Mouse (Mus musculus) spleen, adult 10 weeks (tissue): Measurements from ENCODE around the gene Miip. TPM values are rescaled to one million over a fixed set of nuclear protein-coding genes. Genes with fewer than 3 reads are reported as not detected.

Experiments
- polyA plus RNA-seq: library from polyadenylated mRNA; stranded (reverse); fragments of 350-450 nt; fragmentation: Illumina TruSeq; extraction: RNeasy Lipid Tissue Mini Kit (QIAGEN cat#74804); gene quantifications from one replicate; pipeline ENCODE4 v1.2.3, GENCODE M21; 2015; ENCODE audit warnings: low replicate concordance; ENCODE audit not compliant: insufficient read depth

The Miip gene
- polyA plus RNA-seq: 28.4 TPM

GRCm38 (mm10) chr4:147868450-147869031 lies at the start of gene Miip, which contains the start of gene Fv1:
TSS of gene Miip (minus strand) at chr4:147868816.
TSS of gene Fv1 (plus strand) at chr4:147868979.

DNA sequence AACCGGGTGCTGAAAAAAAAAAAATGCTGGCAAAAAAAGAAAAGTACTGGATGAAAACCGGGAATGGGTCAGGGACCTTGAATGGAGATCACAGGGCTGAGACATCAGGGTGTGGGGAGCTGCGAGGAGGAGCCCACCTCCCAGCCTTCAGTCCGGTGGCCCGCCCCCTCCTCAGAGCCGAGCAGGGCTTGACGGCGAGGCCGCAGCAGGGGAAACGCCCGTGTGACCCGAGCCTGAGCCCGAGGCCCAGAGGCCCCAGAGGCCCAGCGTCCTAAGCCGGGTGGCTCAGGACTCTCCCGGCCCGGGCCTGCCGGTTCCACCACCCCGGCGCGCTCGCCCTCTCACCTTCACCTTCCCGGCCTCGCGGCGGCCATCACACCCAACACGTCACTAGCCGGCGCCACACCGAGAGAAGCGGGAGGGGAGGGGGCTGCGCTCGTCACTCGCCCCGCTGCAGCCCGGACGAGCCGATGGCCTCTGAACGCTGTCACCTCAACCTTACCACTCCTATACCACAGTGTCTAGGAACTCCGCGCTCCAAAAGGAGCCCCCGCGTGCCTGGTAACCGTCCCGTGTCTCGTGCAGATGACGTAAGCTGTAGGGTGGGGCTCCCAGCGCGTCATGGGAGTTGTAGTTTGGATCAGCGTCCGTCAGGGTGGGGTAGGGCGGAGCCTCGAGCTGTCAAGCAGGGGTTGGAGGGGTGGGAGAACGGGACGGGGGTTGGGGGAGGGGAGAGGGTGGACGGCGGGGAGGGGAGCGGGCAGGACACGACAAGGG lies 35.9 kb upstream of the Miip start, which contains the start of gene Mfn2:
TSS of gene Mfn2 (minus strand) at position 392 of the 777 bp plus-strand sequence.

DNA sequence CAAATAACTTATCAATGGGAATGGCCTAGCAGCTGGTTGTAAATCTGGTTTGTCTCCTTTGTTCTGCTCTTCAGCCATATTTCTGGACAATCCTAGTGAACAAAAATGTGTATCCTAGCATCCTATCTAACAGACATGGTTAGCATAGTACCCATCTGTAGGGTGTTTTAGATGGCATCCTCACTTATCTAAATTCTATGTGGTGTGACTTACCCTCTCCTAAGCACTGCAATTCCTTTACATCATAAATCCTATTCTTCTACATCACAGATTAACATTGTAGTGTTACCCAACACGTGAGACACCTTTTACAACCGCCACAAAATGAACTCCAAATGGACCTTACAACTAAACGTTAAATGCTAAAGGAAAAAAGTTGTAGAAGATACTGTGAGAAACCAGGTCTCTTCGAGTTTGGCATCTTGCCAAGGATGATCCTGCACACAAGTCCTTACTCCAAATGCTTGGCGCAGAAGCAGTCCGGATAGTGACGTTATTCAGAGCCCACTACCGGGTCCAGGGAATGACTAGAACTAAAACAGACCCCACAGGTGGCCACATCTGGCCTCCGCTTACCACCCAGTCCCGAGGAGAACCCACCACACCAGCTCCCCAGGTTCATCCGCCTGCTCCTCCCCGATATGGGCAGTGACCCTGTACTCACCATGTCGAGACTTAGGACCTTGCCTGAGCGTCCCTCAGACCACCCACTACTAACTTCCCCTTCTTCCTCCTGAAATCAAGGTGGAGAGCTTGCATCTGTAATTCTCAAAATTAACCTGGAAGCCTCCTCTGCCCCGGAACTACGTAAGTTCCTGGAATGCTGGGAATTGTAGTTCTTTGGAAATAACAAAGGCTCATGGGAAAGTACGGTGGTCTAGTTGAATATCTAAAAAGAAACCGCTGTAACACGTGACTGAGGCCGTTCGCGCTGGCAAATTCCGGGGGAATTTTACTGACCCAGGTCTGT lies 20.7 kb downstream of the Miip start, which contains the start of gene Zfp933:
TSS of gene Zfp933 (minus strand) at position 753 of the 970 bp plus-strand sequence.

Other genes with a start within 250 kb of the Miip start
- gene Zfp979, start 226.3 kb downstream of the Miip start, polyA plus RNA-seq: 2.7 TPM
- gene Zfp534, start 166.3 kb downstream of the Miip start, polyA plus RNA-seq: not detected
- gene Zfp984, start 59.0 kb downstream of the Miip start, polyA plus RNA-seq: 66.8 TPM
- gene Zfp933, start 20.4 kb downstream of the Miip start, polyA plus RNA-seq: 16.7 TPM
- gene Fv1, start 163 bp upstream of the Miip start, polyA plus RNA-seq: 18.5 TPM
- 21.7 TPM for gene Mfn2, start 35.9 kb upstream of the Miip start, polyA plus RNA-seq
- 8.6 TPM for gene Plod1, start 68.0 kb upstream of the Miip start, polyA plus RNA-seq
- gene 2510039O18Rik, start 72.1 kb upstream of the Miip start, polyA plus RNA-seq: 15.4 TPM
- gene Nppb, start 117.0 kb upstream of the Miip start, polyA plus RNA-seq: not detected
- gene Nppa, start 131.9 kb upstream of the Miip start, polyA plus RNA-seq: not detected
- 14.1 TPM for gene Clcn6, start 170.0 kb upstream of the Miip start, polyA plus RNA-seq
- gene Mthfr, start 170.3 kb upstream of the Miip start, polyA plus RNA-seq: 11.6 TPM
- gene Agtrap, start 219.2 kb upstream of the Miip start, polyA plus RNA-seq: 13.4 TPM